Mouse (Mus musculus) thymus, postnatal 10 days (tissue): ENCODE measurements around the gene Gm4792.

ENCODE experiments used
- DNase-seq, 2 experiments: peaks; one replicate each; pipeline ENCODE4 v3.0.0; 2021; ENCODE audit warnings: low spot score in 2 of 2

Gene Gm4792

DNA sequence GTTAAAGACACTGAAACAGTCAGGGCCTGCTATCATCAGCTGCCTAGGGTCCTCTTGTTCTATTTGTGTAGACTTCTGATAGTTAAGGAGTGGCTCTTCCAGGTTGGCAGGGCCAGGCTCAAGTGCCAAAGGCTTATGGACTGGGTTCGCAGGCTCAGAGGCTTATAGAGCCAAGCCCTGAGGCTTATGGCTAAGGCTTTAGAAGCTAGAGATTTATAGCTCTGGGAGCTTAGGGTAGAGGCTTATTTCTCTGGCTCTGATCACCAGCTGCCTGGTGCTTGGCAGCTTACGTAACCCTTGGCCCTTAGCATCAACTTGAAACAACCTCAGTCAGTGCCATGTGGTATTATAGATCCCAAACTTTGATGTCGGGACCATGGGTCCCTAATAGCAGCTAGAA is at the start of gene Gm4792:
Gm4792 (minus strand) TSS at position 233 of the 400 bp plus-strand sequence.
- DNase-seq = no peak

DNA sequence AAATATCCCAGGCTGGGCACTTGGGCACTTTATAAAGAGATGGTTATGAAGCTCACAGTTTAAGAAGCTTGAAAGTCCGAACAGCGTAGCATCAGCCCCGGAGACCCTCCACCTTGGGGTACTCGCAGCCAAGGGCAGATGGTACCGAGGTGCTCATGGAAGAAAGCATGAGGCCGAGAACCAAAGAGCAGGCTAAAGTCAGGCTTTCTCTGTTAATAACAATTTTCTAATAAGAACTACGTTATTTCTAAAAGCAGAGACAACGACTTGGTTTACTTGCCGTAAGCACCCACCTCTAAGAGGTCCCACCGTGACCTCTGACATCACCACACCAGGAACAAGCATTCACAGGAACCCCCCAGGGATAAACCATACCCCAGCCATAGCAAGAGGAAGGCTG is 49.5 kb upstream of the Gm4792 start:
- DNase-seq = no peak

DNA sequence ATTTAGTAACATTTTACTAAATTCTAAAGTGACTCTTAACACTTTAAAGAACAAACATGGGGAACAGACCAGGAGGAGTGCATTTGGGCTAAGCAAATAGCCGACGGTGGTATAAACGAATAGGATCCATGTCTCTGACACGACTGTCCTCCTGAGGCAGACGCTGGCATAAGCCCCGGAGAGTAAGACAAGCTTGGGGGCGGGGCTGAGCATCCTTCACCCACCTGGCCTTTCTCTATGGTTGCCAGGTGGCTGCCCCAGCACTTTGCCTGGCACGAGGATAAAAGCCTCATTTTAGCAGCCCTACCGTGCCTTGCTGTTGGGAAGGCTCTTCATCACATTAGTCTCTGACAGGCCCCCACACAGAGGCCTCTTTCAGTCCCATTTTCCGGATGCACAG is 48.8 kb upstream of the Gm4792 start:
- no peak for DNase-seq

DNA sequence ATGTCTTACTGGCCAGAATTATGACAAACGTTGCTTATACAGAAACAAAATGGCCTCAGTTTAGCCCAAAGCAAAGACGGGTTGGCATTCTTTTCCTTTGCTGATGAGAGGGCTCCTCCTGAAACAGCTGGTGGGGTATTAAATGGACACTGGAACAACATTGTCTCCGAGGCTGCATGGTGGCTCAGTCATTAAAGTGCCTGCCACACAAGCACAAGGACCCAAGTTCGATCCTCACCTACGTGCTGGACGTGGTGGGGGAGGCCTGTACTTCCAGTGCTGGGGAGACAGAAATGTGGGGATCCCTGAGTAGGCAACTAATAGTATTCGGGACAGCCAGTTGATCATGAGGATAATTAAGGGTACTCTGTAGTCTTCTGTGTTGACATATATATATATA is 48.1 kb upstream of the Gm4792 start:
- no peak for DNase-seq

DNA sequence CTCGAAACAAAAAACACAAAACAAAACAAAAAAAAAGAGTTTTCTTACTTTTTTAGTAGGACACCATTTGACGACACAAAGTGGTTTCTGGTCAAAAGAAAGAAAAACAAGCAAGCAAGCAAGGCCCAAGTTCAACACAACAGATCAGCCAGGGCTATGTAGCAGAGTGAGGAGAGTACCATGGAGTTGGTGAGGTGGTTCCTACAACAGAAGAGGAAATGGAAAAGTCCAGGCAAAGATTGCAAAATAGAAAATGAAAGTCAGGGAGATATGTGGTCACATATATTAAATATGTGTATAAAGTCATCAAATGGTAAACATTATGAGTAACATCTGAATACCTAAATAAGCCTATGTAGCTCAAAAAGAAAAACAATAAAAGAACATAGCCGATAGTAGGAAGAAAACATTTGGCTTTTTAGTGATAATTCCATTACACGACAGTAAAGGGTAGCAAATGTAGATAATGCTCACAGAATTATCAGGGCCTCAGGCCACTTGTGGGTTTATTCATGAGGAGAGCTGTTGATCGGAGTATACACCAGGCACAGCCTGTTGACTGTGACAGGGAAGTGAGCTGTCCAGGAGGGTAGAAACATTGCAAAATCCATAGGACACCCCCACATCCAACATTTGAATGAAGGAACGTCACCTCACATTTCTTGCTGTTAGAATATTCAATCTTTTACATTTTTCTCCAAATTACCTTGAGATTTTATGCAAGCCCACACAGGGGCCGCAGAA is 47.2 kb upstream of the Gm4792 start:
- DNase-seq = no peak

DNA sequence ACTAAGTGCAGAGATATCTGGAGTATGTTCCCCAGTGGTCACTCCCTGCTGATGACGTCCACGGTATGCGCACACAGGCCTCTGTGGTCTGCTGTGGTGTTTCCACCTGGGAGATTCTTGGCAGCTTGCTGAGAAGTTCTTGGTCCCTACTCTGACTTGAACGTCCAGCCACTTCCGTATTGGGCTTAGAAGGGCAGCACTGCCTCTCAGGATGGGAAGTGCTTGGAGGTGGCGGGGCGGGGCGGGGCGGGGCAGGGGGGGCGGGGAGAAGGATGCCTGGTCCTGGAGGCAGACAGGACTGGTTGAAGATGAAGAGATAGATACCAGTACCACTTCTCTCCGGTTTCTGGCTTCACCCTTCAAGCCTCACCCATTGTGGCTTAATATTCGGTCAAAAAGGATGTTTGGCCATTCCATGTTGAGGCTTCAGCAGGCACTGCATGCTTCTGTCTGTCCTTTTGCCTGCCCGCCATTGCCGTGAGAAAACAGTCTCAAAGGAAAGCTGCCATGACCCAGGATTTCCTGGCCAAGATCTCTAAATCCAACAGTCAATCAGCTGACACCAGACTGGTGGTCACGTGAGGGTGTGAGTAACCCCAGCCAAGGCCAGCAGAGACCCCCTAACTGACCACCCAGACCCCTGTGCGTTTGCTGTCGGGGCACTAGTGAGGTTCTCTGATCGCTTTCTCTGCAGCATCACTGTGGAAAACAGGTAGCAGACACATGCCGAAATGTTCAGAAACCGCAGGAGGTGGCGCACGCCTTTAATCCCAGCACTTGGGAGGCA is 46.3 kb upstream of the Gm4792 start:
- no peak for DNase-seq

DNA sequence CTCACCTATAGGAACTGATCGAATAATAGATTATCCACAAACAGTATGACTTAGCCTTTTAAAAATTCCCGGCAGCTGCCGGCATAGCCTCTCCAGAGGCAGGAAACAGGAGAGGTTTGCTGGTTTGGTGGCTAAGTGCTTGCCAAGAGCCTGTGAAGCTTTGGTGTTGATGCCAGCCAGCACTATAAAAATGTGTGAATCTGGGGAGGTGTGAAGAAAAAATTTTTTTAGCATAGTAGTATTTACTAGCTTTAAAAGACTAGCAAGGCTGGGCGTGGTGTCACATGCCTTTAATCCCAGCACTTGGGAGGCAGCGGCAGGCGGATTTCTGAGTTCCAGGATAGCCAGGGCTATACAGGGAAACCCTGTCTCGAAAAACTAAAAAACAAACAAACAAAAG is 45.1 kb upstream of the Gm4792 start:
- no peak for DNase-seq

DNA sequence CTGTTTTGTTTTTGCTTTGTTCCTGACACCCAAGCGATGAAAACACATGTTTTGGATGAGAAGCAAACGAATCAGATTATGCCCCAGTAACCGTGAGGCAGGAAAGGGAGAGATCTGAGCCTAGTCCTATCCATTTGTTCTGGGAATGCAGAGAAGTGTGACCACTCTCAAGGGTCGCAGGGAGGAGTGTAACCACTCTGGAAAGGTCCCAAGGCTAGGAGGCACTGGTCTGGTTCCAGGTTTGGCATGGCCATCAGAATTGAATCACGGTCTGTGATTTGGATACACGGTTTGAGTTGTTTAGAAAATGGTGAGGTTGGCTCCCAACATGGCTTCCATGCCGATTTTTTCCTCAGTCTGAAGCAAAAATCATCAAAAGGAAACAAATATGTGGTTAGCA is 43.8 kb upstream of the Gm4792 start:
- DNase-seq = no peak

DNA sequence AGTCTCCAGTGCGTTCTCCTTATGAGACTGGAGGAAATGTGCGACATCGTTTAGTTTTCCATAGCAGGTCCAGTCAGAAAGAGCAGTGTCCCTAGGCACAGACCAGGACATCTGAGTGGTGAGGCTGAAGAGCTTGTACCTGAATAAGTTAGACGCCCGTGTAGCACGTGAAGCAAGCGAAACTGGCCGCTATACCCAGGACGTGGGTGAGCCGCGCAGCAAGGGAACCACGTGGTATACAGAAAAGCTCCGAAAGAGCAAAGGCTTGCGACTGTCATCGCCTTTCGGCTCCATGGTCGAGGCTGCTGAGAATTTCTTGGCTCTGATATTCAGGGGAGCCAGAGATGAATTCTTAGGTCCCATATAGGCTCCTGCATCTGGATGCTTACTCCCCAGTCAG is 43.0 kb upstream of the Gm4792 start:
- no peak for DNase-seq

DNA sequence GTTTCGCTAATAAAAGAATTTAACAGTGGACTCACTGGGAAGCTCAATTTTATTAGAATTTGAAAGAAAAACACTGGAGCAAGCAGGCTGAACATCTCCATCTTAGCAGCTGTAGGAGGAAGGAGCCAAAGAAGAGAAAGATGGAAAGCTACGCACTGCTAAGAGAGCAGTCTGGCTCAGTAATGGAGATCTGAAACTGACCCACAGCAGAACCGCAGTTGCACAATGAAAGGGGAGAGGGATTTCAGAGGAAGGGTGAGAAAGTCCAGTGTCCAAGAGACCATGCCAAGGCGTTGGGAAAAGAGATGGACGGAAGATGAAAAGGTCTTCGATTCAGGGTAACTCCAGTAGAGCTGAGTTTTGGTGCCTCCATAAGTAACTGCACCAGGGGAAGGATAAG is 37.6 kb upstream of the Gm4792 start:
- no peak for DNase-seq

DNA sequence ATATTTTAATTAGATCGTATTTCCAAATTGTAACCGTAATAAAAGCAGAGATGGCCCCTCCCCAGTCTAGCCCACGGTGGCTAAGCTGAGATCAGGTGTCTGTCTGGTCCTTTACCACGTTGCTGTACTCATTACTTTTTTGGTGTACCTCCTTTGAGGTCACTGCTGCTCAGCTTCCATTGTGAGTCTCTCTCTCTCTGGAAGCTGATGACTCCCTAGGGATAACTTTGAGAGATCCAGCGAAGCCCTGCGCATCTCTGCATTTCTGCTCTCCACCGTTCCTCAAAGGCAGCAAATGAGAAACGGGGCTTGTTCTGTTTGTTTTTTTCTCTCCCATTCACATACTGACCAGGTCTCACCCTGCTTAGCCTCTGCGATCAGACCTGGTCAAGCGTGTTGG is 36.5 kb upstream of the Gm4792 start:
- no peak for DNase-seq

DNA sequence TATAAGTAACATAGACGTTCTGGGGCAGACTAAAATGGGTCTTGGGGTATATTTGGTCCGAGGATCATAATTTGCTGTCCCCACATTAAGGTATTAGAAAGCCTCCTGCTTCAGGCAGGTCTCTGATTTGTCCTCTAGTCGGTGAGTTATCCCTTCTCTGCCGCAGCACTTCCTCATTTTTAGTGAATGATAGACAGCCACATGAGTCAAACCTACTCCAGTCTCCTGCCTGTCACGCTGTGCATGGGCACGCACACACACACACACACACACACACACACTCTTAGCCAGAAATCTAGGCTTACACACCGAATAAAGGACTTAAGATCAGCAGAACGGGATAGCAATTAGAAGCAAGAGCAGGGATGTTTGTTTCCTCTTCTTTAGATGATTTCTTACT is 34.8 kb upstream of the Gm4792 start:
- DNase-seq = no peak

DNA sequence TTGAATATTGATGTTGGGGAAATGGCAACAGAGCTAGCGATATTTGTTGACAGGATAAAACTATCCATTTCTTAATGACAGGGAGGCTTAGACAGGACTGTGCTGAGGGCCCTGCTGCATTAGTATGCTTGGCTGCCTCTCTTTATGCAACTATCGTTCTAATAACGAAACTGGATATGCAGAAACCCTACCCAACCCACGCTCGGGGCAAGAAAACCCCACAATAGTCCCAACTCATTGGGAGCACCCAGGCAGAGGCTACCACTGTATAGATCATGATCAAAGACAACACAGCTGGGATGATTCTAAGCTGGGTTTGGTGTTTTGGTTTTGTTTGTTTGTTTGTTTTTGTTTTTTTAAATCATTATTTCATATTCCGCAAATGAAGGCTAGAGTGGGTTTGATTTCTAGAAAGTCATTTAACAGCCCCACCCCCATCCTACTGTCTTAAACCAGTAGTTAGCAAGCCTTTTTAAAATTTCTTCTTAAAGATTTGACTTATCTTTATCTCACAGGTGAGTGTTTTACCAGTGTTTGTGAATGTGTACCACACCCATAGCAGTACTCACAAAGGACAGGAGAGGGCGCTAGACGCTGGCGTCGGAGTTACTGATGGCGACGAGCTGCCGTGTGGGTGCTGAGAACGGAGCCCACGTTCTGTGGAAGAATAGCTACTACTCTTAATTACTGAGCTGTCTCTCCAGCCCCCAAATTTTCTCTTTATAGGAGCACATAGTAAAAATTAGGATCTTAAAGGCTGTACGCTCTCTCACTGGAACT is 34.0 kb upstream of the Gm4792 start:
- DNase-seq = no peak

DNA sequence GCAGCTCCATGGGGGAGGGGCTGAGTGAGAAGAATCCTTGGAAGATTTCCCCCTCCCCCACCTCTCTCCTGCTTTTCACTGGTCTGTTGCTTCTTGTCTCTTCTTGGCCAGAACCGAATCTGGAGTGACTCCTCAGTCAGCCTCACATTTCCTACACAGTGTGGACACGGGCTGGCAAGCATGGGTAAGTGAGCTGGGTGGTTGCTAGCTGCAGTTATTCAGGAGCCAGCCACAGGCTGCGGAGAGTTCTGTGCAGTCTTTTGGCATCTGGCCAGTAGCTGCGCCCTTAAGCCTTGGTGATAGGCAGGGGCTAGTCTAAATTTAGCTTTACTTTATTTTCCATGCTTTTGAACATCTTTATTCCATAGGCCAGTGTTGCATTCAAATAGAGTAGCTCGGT is 31.5 kb upstream of the Gm4792 start:
- DNase-seq = no peak

DNA sequence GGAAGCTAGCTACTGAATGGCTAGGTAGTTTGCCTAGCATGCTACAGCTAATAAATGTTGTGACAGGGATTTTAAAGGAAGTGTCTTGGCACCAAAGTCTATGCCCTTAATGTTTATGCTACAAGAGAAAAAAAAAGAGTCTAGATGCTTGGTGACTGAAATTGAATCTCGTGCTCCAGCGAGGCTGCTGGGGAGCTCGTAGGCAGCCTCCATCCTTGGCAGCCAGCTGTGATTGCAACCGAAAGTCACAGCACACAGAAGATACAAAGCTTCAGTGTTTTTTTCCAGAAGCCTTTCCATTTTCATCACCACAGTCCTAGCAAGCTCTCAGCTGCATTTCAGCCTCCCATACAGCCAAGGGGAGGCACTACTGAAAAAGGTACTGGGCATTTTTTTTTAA is 20.1 kb upstream of the Gm4792 start:
- no peak for DNase-seq

DNA sequence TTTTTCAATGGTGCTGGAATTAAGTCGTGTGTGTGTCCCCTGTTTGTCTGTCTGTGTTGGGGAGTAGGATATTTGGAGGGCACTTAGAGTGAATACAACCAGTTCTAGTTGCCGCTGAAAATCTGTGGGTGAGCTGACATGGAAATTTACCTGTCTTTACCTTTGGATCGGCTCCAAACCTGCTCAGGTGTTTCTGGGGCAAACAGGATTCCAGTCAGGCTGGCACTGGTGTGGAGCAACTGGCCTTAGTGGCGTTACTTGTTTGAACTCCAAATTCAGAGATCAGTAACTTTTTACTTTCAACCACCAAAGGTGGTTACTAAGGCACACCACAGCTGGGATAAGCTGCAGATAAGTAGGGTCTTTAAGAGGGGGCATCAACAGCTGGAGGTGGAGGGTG is 14.6 kb upstream of the Gm4792 start:
- DNase-seq = no peak

DNA sequence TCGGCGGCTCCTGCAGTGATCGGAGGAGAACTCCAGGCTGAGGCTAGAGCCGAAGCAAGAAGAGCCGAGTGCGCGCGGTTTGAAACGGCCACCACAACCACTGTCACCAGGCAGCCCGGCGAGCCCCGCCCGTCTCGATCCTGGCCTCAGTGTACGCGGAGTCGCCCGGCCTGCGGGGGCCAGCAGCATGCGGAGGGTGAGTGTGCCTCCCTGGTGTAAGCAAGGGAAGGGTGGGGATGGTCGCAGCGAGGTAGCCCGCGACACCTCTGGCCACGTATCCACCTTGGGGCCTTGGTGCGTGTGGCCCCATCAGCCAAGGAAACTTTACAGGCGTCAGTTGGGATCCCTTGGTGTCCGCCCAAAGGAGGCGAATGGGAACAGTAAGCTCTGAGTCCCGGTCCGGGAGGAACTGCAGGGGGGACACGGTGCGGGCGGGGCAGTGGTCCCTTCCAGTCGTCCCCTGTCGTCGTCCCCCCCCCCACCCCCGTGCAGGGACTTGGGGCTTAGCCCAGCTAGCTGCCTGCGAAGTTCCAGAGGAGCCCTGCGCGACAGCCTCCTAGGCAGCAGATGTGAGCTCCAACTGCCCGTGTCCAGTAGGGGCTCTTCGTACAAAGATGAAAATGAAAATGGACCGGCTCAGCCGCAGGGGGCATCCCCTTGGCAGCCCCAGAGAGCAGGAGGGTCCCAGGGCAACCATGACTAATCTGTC is 13.7 kb upstream of the Gm4792 start:
- no peak for DNase-seq

DNA sequence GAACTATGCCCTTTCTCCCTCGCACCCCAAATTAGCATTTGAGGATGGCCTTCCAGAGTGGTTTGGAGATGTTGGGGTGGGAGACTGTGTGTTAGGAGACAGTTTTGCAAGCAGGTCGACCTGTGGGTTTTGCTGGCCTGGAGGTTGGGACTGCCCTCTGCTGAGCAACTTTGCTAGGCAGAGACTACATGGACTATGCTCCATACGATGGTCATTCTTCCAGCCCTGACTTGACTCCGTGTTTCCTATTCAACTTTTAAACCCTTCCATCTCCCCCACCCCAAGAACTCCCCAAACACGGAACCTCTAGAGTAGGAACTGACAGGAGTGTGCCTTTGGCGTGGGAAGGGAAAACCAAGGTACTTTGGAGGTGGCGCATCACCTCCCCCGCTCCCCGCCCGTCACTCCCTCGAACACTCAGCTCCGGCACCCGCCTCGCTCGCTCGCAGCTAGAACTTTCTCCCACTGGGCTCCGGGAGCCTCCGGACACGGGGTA is 13.1 kb upstream of the Gm4792 start, which contains the start of gene Tmcc3:
Tmcc3 (plus strand) TSS at position 439 of the 496 bp plus-strand sequence.
- no peak for DNase-seq

DNA sequence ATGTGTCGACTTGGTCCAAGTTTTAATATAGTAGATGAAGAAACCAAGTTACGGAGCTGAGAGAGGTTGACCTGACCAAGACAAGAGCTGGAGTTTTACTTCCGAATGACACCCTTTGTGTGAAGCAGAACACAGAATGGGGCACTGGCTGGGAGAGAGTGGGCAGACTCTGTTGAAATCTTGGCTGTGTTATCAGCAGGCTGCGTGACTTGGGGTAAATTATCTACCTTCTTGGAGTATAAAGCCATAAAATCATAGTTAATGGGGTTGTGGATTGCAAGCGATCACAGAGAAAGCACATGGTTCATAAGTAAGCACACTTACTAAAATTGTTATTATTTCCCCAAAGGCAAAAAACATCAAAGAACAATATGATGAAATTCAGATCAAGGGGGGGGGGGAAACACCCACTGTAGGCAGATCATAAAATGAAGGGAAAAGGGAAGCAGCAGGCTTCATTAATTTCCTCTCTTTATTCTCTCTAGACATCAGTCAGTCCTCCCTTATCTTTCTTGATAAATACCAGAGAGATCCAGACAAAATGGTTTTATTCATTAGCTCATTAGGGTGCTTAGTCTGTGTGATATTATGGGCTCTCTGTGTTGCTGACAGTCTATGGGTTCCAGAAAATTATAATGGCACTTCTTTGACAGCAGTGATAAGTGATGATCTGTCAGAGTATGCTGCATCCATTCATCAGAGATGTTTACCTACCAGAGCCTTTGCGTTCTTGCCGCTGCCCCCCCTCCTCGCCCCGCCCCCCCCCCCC is 12.2 kb upstream of the Gm4792 start:
- no peak for DNase-seq

DNA sequence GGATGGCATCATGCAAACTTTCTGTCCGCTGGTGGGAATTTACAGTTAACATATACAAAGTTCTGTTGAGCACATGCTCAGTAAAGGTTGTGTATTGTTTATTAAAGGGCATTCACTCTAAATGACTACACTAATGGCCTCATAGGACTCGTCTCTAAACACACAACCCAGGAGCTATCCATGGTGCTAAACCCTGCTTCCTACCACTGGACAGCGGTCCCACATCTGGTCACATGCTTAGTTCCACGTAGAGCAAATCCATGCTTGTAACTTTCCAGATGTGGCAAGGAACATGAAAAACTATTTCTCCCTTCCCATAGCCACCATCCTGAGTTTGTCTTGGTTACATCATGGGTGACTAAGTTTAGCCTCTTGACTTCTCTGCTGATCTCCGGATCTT is 7.0 kb upstream of the Gm4792 start:
- no peak for DNase-seq

DNA sequence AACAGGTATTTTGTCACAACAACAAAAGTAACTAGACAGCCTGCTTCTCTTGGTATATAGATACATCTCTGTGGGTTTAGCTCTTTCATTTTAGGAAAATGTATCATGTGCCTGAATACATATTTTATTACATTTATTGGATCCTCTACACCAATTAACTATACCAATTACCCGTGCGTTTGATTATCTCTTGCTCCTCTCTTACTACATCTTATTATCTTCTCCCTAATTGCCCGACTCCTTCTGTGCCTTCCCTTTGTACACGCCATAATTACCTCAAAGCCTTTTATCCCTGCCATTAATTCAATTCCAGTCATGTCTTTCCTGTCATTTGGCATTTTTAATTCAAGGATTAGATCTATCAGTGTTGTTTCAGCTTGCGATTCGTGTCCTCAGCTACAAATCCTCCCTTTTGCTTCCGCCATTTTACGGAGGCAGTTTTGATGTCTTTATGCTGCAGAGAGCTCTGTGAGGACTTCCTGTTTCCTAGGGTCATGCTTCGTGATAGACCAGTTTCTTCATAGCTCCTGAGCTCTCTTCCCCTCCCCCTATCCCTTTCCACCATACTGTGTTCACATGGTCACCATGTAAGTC is 5.7 kb upstream of the Gm4792 start:
- DNase-seq = no peak
